1 mouse cellular context compared by ENCODE assay signal in genomic region chr11:76243811-76244546, GRCm38 (mm10).
TF ChIP-seq lines count a peak whose summit lies in the region.

No protein-coding gene starts in this region.

TF ChIP-seq in CH12.LX, 34 proteins besides CTCF, POLR2A, EP300 and RAD21:
- no peak for TF ChIP-seq MAFK (IDR thresholded peaks at IDR 0.05; ENCODE audit: insufficient replicate concordance, low read length)
- TF ChIP-seq ELF1 (IDR thresholded peaks at IDR 0.05; ENCODE audit: low read depth, low read length): no peak
- no peak for TF ChIP-seq RCOR1 (conservative IDR thresholded peaks at IDR 0.05; ENCODE audit: low read depth, low read length)
- no peak for TF ChIP-seq MEF2A (IDR thresholded peaks at IDR 0.05; ENCODE audit: borderline replicate concordance, low read depth, low read length)
- no peak for TF ChIP-seq GABPA (IDR thresholded peaks at IDR 0.05; ENCODE audit: insufficient replicate concordance, low read depth, low read length)
- TF ChIP-seq PAX5 (IDR thresholded peaks at IDR 0.05; ENCODE audit: low read length): no peak
- no peak for TF ChIP-seq SIN3A (IDR thresholded peaks at IDR 0.05; ENCODE audit: low read length)
